Mouse (Mus musculus) activated CD4-positive, CD25-positive, alpha-beta regulatory T cell (primary cell): ENCODE measurements around the gene Slc15a3. TPM values are rescaled to one million over a fixed set of nuclear protein-coding genes. Genes with fewer than 3 reads are reported as not detected.

Source experiments
- polyA plus RNA-seq, 2 experiments: library from polyadenylated mRNA; unstranded; fragments of 100-300 nt; shearing (Covaris generic); gene quantifications; one replicate each; pipeline ENCODE4 v1.2.1; 2017

The Slc15a3 gene
- 1 to 10 TPM; 1.7 to 4.7 TPM for polyA plus RNA-seq

DNA sequence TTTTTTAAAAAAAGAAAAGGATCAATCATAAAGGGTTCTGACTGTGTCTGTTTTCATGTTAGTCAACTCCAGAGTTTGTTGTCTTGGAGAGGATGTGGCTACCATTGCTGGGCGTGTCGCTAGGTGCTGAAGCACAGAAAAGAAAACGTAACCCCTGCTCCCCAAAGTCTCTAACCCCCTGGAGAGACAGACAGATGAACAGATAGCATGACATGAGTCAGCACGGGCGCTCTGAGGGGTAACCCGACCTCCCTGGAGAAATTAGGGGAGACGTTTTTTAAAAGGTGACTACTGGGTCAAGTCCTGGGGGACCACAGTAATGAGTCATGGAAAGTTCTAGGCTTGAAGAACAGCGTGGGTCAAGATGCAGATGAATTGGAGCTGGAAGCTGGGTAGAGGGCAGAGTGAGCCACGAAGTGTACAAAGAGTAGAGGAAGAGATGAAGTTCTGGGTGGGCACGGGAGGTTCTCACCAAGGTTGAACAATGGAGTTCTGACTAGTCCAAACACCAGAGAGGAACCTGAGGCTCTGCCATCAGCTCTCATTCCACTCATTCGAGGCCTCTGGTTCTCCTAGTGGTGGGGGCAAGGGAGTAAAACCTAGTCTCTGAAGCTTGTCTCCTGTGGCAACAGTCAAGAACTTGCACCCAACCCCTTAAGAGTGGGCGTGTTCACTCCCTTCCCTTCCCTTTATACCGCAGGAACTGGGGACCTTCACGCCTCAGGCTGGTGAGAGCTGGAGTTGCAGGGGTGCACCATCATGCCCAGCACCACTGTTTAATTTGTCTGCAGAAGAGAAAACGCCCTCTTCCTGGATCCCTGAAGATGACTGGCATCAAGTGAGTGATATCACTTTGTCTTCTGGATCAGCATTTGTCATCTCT lies at the start of gene Slc15a3:
Gene Slc15a3, plus strand, starts transcription at position 718 of the 883 bp plus-strand sequence.

DNA sequence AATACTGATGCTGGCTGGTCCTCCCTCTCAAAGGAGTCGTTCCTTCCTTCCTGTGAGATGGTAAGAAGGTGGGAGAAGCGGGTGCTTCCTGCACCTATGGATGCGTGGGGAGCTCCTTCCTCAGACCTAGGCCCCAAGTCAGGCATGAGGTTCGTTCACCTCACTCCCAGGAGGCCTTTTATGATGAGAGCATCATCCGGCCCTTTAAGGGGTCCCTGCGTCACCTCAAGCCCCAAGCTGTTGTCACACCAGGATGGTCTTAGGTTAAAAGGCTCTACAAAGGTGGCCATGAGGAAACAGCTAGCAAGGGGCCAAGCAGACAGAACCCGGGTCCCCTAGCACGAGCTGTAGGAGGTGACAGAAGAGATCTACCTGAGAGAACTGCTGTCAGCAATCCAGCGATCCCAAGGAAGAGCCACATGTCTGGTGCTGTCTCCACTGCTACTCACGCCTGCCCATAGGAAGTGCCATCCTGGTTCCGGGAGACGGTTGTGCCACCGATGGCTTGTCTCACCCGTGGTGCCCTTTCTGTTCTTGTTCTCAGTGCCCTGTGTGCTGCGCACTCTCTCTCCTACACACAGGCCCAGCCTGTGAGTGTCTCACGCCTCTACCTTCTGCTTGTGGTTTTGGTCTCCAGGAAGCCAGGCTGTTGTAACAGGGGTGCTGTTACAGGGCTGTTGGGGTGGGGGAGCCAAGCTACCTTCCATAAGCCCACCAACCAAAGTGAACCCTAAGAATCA lies 9.9 kb upstream of the Slc15a3 start, which contains the start of gene Cd6:
Gene Cd6, minus strand, starts transcription at position 623 of the 740 bp plus-strand sequence.

DNA sequence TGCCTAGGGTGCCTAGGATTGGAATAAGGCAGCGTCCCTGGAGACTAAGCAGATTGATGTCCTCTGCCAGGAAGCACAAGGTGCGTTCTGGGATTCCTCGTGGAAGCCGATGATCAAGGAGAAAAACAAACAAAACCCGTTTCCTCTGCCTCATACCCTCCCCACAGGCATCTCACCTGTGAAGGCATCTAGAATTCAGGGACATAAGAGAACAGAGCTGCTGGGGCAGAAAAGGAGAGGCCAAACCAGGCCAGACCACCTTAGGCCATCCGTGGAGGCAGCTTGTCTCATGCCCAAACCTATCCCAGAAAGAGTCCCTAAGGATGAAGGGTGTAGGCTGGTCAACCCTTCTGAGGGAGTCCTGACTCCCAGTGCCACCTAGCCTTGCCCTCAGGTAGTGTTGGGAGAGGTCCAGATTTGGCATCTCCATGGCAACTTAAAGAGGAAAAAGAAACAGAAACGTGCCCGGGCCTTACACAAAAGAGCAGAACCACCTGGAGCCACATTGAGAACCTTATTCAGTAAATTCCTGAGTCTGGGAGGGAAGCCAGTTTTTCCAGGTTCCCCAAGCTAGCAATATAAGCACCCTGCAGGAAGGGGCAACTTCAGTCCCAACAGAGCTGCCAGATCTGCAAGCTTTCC lies 30.5 kb downstream of the Slc15a3 start, which contains the start of gene Tmem132a:
Gene Tmem132a, minus strand, starts transcription at position 55 of the 642 bp plus-strand sequence.

DNA sequence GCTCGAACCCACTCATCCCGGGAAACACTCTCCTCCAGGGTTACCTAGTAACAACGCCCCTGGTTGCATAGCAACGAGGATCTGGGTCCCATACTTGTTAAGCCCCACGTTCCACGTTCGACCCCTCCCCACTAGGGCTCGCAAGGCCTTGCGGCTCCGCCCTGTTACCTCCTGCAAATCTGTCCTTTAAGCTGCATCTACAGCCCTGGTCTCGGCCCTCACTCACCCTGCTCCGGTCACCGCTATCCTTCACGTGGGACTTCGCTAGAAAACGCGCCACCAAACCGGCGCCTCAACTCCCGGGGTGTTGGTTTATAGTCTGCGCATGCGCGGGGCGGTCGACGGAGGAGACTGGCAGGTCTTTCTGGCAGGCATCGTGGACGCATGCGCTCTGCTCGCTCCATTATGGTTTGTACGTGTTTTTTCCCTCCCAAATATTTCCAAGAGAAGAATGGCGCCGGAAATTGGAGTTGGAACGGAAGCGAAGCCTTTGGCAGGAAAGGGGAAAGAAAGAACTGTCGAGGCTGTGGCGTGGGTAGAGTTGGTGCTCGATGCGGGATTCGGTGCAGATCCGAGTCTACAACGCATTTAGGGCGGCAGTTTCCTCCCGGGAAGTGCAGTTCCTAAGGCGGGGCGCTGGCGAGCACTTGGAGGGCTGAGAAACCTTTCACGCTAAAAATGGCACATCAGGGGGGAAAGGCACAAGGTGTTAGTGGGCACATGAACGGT lies 42.1 kb downstream of the Slc15a3 start, which contains the start of gene Tmem109:
Gene Tmem109, minus strand, starts transcription at position 576 of the 729 bp plus-strand sequence.

DNA sequence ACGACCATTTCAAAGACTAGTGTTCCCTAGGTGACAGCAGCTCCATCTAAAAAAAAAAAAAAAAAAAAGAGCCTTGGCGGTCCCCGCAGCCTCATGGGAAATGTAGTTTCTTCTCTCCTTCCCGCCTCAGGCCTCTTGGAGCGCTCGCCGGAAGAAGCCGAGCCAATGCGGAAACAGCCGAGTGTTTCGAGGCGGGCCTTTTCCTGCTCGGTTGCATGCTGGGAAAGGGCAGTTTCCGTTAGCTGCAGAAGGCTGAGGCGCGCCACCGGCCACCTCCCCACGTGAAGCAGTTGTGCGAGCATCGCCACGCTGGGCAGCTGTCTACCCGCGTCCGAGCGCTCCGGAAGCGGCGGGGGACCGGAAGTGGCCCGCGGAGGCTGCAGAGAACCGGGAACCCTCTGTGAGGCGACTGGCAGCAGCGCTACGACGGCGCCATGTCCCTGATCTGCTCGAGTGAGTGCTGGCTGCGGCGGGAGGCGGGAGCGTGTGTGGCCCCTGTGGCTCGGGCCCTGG lies 55.5 kb downstream of the Slc15a3 start, which contains the start of gene Prpf19:
Gene Prpf19, plus strand, starts transcription at position 216 of the 513 bp plus-strand sequence.

Other genes with a start within 250 kb of the Slc15a3 start
- 100 to 1,000 TPM; 120 to 148 TPM for gene Ddb1, start 234.4 kb upstream of the Slc15a3 start, polyA plus RNA-seq
- gene Tkfc, start 234.1 kb upstream of the Slc15a3 start, polyA plus RNA-seq = 10 to 100 TPM in 1 of 2 experiments, 1 to 10 TPM in 1; 8.9 to 11.9 TPM
- gene Vwce, start 205.5 kb upstream of the Slc15a3 start, polyA plus RNA-seq = under 1 TPM in 1 of 2 experiments, not detected in 1; 0.38 TPM
- not detected for gene Pga5, start 161.7 kb upstream of the Slc15a3 start, polyA plus RNA-seq
- gene Vps37c, start 151.0 kb upstream of the Slc15a3 start, polyA plus RNA-seq = 10 to 100 TPM; 19.3 to 24.5 TPM
- 100 to 1,000 TPM; 458 to 705 TPM for gene Cd5, start 100.7 kb upstream of the Slc15a3 start, polyA plus RNA-seq
- 100 to 1,000 TPM; 369 to 700 TPM for gene Cd6, start 9.7 kb upstream of the Slc15a3 start, polyA plus RNA-seq
- 1 to 10 TPM in 1 of 2 experiments, under 1 TPM in 1; 0.15 to 1.2 TPM for gene Tmem132a, start 30.2 kb downstream of the Slc15a3 start, polyA plus RNA-seq
- gene Tmem109, start 42.3 kb downstream of the Slc15a3 start, polyA plus RNA-seq = 10 to 100 TPM; 34.1 to 48.5 TPM
- gene Prpf19, start 55.5 kb downstream of the Slc15a3 start, polyA plus RNA-seq = 100 to 1,000 TPM in 1 of 2 experiments, 10 to 100 TPM in 1; 88.2 to 107 TPM
- gene Zp1, start 80.9 kb downstream of the Slc15a3 start, polyA plus RNA-seq = not detected
- gene Ptgdr2, start 97.4 kb downstream of the Slc15a3 start, polyA plus RNA-seq = under 1 TPM in 1 of 2 experiments, not detected in 1; 0.14 TPM
- gene Ccdc86, start 109.5 kb downstream of the Slc15a3 start, polyA plus RNA-seq = 10 to 100 TPM; 12.4 to 18.3 TPM
- gene Ms4a10, start 134.9 kb downstream of the Slc15a3 start, polyA plus RNA-seq = not detected
- not detected for gene Ms4a15, start 153.5 kb downstream of the Slc15a3 start, polyA plus RNA-seq
- gene Ms4a18, start 178.3 kb downstream of the Slc15a3 start, polyA plus RNA-seq = not detected
- 1 to 10 TPM in 1 of 2 experiments, under 1 TPM in 1; 0.18 to 5.1 TPM for gene Ms4a8a, start 241.4 kb downstream of the Slc15a3 start, polyA plus RNA-seq